In the genomic region with DNA sequence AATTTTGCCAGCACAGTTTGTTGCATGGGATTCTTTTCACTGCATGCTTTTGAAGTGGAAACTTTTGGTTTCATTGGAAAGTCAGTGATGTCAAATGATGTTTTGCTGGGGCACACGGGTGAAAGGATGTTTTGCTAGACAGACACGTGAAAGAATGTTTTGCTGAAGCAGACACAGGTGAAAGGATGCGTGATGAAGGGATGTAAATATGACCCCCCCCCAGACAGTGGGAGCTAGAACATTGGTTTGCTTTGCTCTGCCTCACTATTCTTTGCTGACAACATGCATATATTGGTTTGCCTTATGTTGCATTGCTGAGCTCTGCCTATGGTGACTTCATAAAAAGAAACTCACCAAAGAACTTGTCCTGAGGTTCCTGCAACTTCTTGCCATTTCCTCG, we compare ENCODE assay signal across 33 mouse cellular contexts. TPM values are rescaled to one million over a fixed set of nuclear protein-coding genes. Genes with fewer than 3 reads are reported as not detected.
DNase-seq lines count a peak whose midpoint lies in the region; ATAC-seq and TF ChIP-seq lines count a peak whose summit lies in the region.
"Had no signal": no experiment of that assay in that cellular context is flagged by ENCODE, and none has a peak within 500 bp of the region (broad histone marks: within the 10 kb centered on the region; RNA-seq: fewer than 3 reads in every experiment).

No protein-coding gene starts in this region.

- H3K36me3 ChIP-seq in midbrain, embryonic 11.5 days (ENCODE audit: control insufficient read depth, insufficient read depth, low read length): no peaks in the 10 kb centered on the region
- no peaks in the 10 kb centered on the region for H3K36me3 ChIP-seq in midbrain, embryonic 16.5 days (ENCODE audit: control insufficient read depth, insufficient read depth, low read length)
- H3K36me3 ChIP-seq in CH12.LX (replicated peaks in 1 of 2; ENCODE audit: control insufficient read depth in 1 of 2, insufficient read depth in 1 of 2, low read length in 1 of 2): peaks cover 0 to 8% of the 10 kb centered on the region in 2 experiments
- H3K36me3 ChIP-seq: forebrain, embryonic 10.5 days; hindbrain, embryonic 10.5 days; hindbrain, embryonic 13.5 days had no signal

- H3K4me2 ChIP-seq in midbrain, embryonic 11.5 days: no peak overlapping the region
- H3K4me2 ChIP-seq in midbrain, embryonic 16.5 days (ENCODE audit: low read length): no peak overlapping the region
- H3K4me2 ChIP-seq in CH12.LX (ENCODE audit: insufficient read depth, low read depth, poor library complexity, severe bottlenecking): no peak overlapping the region
- H3K4me2 ChIP-seq: forebrain, embryonic 13.5 days; heart, embryonic 11.5 days; hindbrain, embryonic 13.5 days had no signal

- TF ChIP-seq POLR2A in CH12.LX (IDR thresholded peaks at IDR 0.05; ENCODE audit: low read depth, low read length): no peak

- dilution Hi-C loops in CH12.LX (cut with MboI; ENCODE audit: extremely low pct_ligation_motif_present, extremely low pct_unique_long_range_greater_than_20kb, low sequenced_read_pairs): no loop called here

- H3K27ac ChIP-seq in midbrain, embryonic 11.5 days (ENCODE audit: low read depth, low read length): no peak overlapping the region
- H3K27ac ChIP-seq in midbrain, embryonic 16.5 days (ENCODE audit: low read length): no peak overlapping the region
- H3K27ac ChIP-seq in CH12.LX (ENCODE audit: insufficient read depth, low read depth): no peak overlapping the region
- H3K27ac ChIP-seq: forebrain, embryonic 10.5 days; forebrain, embryonic 13.5 days; hindbrain, embryonic 10.5 days; hindbrain, embryonic 13.5 days had no signal

- intact Hi-C loops in heart, postnatal 10 days (cut with DNase I): no loop called here

- H3K9me3 ChIP-seq in midbrain, embryonic 11.5 days (ENCODE audit: control insufficient read depth, low read length): no peaks in the 10 kb centered on the region
- H3K9me3 ChIP-seq in midbrain, embryonic 16.5 days (replicated peaks; ENCODE audit: control insufficient read depth, low read length, poor library complexity, severe bottlenecking): no peaks in the 10 kb centered on the region
- no peaks in the 10 kb centered on the region for H3K9me3 ChIP-seq in CH12.LX (replicated peaks; ENCODE audit: low read length)
- H3K9me3 ChIP-seq: forebrain, embryonic 10.5 days; forebrain, embryonic 13.5 days; hindbrain, embryonic 10.5 days; hindbrain, embryonic 13.5 days had no signal

- TF ChIP-seq EP300 in CH12.LX (IDR thresholded peaks at IDR 0.05; ENCODE audit: low read length): no peak

- 83% methylated on average over 4 of the region's 4 CpGs for WGBS in midbrain, embryonic 11.5 days
- WGBS in midbrain, embryonic 16.5 days: 92% methylated on average over 4 of the region's 4 CpGs

- no peaks in the 10 kb centered on the region for H3K27me3 ChIP-seq in midbrain, embryonic 11.5 days (ENCODE audit: control insufficient read depth, insufficient read depth, low read length)
- H3K27me3 ChIP-seq in midbrain, embryonic 16.5 days (ENCODE audit: control insufficient read depth, insufficient read depth, low read depth, low read length): no peaks in the 10 kb centered on the region
- H3K27me3 ChIP-seq in CH12.LX (replicated peaks): peaks cover 4% of the 10 kb centered on the region
- H3K27me3 ChIP-seq: hindbrain, embryonic 13.5 days had no signal

- no peak for TF ChIP-seq CTCF in CH12.LX (conservative IDR thresholded peaks at IDR 0.05 in 1 of 2, IDR thresholded peaks at IDR 0.05 in 1 of 2; ENCODE audit: low read depth in 2 of 2, low read length in 2 of 2)

- DNase-seq in midbrain, embryonic 11.5 days (ENCODE audit: low spot score, missing footprints): peak; percentile 72
- no peak for DNase-seq in CH12.LX (ENCODE audit: extremely low read depth)
- DNase-seq in naive thymus-derived CD4-positive, alpha-beta T cell, adult 2 months (ENCODE audit: low read depth): peak; percentile 69
- no peak for DNase-seq in cerebellum, postnatal 4 days (ENCODE audit: low spot score in 2 of 2)
- no peak for DNase-seq in heart, postnatal 10 days
- DNase-seq: adrenal gland, adult 8-10 months; adrenal gland, postnatal 25 days; B cell, adult 2 months; cerebellum, adult 11-12 months; cerebellum, adult 8-10 months; cerebellum, postnatal 10 days; cerebellum, postnatal 36 days; gastrocnemius, postnatal 14 days; heart, adult 11 months; heart, postnatal 36 days had no signal

- no peak overlapping the region for H3K4me3 ChIP-seq in midbrain, embryonic 11.5 days (ENCODE audit: low read depth, low read length)
- no peak overlapping the region for H3K4me3 ChIP-seq in midbrain, embryonic 16.5 days (ENCODE audit: low read depth, low read length)
- H3K4me3 ChIP-seq in CH12.LX (replicated peaks in 1 of 3; ENCODE audit: low read depth in 2 of 3, low read length in 2 of 3, poor library complexity in 1 of 3): no peak overlapping the region
- H3K4me3 ChIP-seq: forebrain, embryonic 10.5 days; forebrain, embryonic 13.5 days; hindbrain, embryonic 10.5 days; hindbrain, embryonic 13.5 days had no signal

- in situ Hi-C loops in CH12.LX (cut with MboI; ENCODE audit: low pct_ligation_motif_present, low pct_unique_long_range_greater_than_20kb, low sequenced_read_pairs): no loop called here

- no peaks in the 10 kb centered on the region for H3K4me1 ChIP-seq in midbrain, embryonic 11.5 days (ENCODE audit: control insufficient read depth, insufficient read depth, low read length)
- no peaks in the 10 kb centered on the region for H3K4me1 ChIP-seq in midbrain, embryonic 16.5 days (ENCODE audit: control insufficient read depth, insufficient read depth, low read length)
- H3K4me1 ChIP-seq in CH12.LX (ENCODE audit: control insufficient read depth in 1 of 2, insufficient read depth in 2 of 2): peaks cover 5 to 34% of the 10 kb centered on the region in 2 experiments; a peak in 3 of 4 replicates
- H3K4me1 ChIP-seq: forebrain, embryonic 10.5 days; forebrain, embryonic 13.5 days; hindbrain, embryonic 13.5 days had no signal

- H3K9ac ChIP-seq in midbrain, embryonic 11.5 days (ENCODE audit: low read length): no peak overlapping the region
- H3K9ac ChIP-seq in midbrain, embryonic 16.5 days (ENCODE audit: low read depth, low read length): no peak overlapping the region
- H3K9ac ChIP-seq in CH12.LX (ENCODE audit: insufficient read depth, low read depth): no peak overlapping the region
- H3K9ac ChIP-seq: forebrain, embryonic 13.5 days; hindbrain, embryonic 13.5 days had no signal

- 0 out of 2 replicates have a peak, but pooled peaks cover 2% of the 10 kb centered on the region for H3K79me2 ChIP-seq in CH12.LX (replicated peaks; ENCODE audit: control insufficient read depth, extremely low read depth, insufficient read depth, poor library complexity, severe bottlenecking)

- TF ChIP-seq RAD21 in CH12.LX (IDR thresholded peaks at IDR 0.05; ENCODE audit: low read depth, low read length): no peak

- ATAC-seq in midbrain, embryonic 11.5 days (ENCODE audit: low FRiP score): no peak
- ATAC-seq in midbrain, embryonic 16.5 days: no peak
- ATAC-seq: activated CD4-positive, CD25-positive, alpha-beta regulatory T cell, adult 4 months; forebrain, embryonic 13.5 days; forebrain, embryonic 16.5 days; hindbrain, embryonic 16.5 days; inflammation-experienced regulatory T-cells, adult 6 months; intestine, embryonic 16.5 days had no signal

TF ChIP-seq in CH12.LX, 34 proteins besides CTCF, POLR2A, EP300 and RAD21:
- no peak for TF ChIP-seq MAX (IDR thresholded peaks at IDR 0.05; ENCODE audit: low read length)
- peak; percentile 49 for TF ChIP-seq BHLHE40 (IDR thresholded peaks at IDR 0.05; ENCODE audit: low read depth, low read length)
TF ChIP-seq in CH12.LX: peak in this region for 1.

RNA-seq across cellular contexts. Expression of gene Sh2d2a, which starts 1.6 kb away (rescaled TPM):
- not detected in 2 replicates for polyA plus RNA-seq in midbrain, embryonic 11.5 days (2014; fragmentation: Nextera tagmentation; extraction: Ambion mirVana)
- not detected in 2 replicates for polyA plus RNA-seq in midbrain, embryonic 16.5 days (2015; fragmentation: Nextera tagmentation; extraction: Ambion mirVana)
- 39.2 and 46.6 TPM in 2 replicates for total RNA-seq in CH12.LX (2012; rRNA removed)
- total RNA-seq in CH12.LX (2014; rRNA removed): 19.9 and 23.2 TPM in 2 replicates
- polyA plus RNA-seq in CH12.LX (2012; ENCODE audit: insufficient read length, low read depth): 66.8 and 74.5 TPM in 2 replicates
- total RNA-seq in heart, postnatal 10 days (2021): under 1 TPM; 0.10 to 0.31 TPM
- total RNA-seq: gastrocnemius, adult 18-20 months; MEL had no signal
- polyA plus RNA-seq: brain, embryonic 14.5 days; embryonic facial prominence, embryonic 11.5 days; embryonic facial prominence, embryonic 14.5 days; forebrain, embryonic 13.5 days; forebrain, embryonic 16.5 days; hindbrain, embryonic 13.5 days; hindbrain, embryonic 16.5 days had no signal

RNA-seq across cellular contexts. Expression of gene Pear1, which starts 20.9 kb away (rescaled TPM):
- polyA plus RNA-seq in midbrain, embryonic 11.5 days (2014; fragmentation: Nextera tagmentation; extraction: Ambion mirVana): 5.4 and 6.9 TPM in 2 replicates
- 6.6 and 6.7 TPM in 2 replicates for polyA plus RNA-seq in midbrain, embryonic 16.5 days (2015; fragmentation: Nextera tagmentation; extraction: Ambion mirVana)
- 0.50 and 1.2 TPM in 2 replicates for total RNA-seq in CH12.LX (2012; rRNA removed)
- 0.20 and 0.22 TPM in 2 replicates for total RNA-seq in CH12.LX (2014; rRNA removed)
- 0.35 and 0.46 TPM in 2 replicates for polyA plus RNA-seq in CH12.LX (2012; ENCODE audit: insufficient read length, low read depth)
- 10 to 100 TPM; 29.5 to 30.7 TPM for total RNA-seq in heart, postnatal 10 days (2021)

RNA-seq across cellular contexts. Expression of gene Prcc, which starts 40.4 kb away (rescaled TPM):
- 18.4 and 20.4 TPM in 2 replicates for polyA plus RNA-seq in midbrain, embryonic 11.5 days (2014; fragmentation: Nextera tagmentation; extraction: Ambion mirVana)
- 15.3 and 16.3 TPM in 2 replicates for polyA plus RNA-seq in midbrain, embryonic 16.5 days (2015; fragmentation: Nextera tagmentation; extraction: Ambion mirVana)
- 48.6 and 51.7 TPM in 2 replicates for total RNA-seq in CH12.LX (2012; rRNA removed)
- 24.8 and 26.4 TPM in 2 replicates for total RNA-seq in CH12.LX (2014; rRNA removed)
- 55.7 and 58.5 TPM in 2 replicates for polyA plus RNA-seq in CH12.LX (2012; ENCODE audit: insufficient read length, low read depth)
- total RNA-seq in heart, postnatal 10 days (2021): 10 to 100 TPM; 54.8 to 56.2 TPM

RNA-seq across cellular contexts. Expression of gene Insrr, which starts 48.2 kb away (rescaled TPM):
- polyA plus RNA-seq in midbrain, embryonic 11.5 days (2014; fragmentation: Nextera tagmentation; extraction: Ambion mirVana): 0.51 and 0.71 TPM in 2 replicates
- polyA plus RNA-seq in midbrain, embryonic 16.5 days (2015; fragmentation: Nextera tagmentation; extraction: Ambion mirVana): 0.43 and 0.86 TPM in 2 replicates
- total RNA-seq in CH12.LX (2012; rRNA removed) (0.08 TPM in 1 of 2 replicates, not detected in the other), CH12.LX (2014; rRNA removed) (not detected in 2 replicates)
- polyA plus RNA-seq in CH12.LX (2012; ENCODE audit: insufficient read length, low read depth): 0.06 TPM in 1 of 2 replicates, not detected in the other
- under 1 TPM; 0.20 to 0.55 TPM for total RNA-seq in heart, postnatal 10 days (2021)
- total RNA-seq: gastrocnemius, adult 18-20 months; heart, adult 8-10 months had no signal
- polyA plus RNA-seq: heart, postnatal 0 days had no signal

RNA-seq across cellular contexts. Expression of gene Ntrk1, which starts 50.0 kb away (rescaled TPM):
- polyA plus RNA-seq in midbrain, embryonic 11.5 days (2014; fragmentation: Nextera tagmentation; extraction: Ambion mirVana): 2.4 and 3.2 TPM in 2 replicates
- polyA plus RNA-seq in midbrain, embryonic 16.5 days (2015; fragmentation: Nextera tagmentation; extraction: Ambion mirVana): 1.3 and 1.4 TPM in 2 replicates
- total RNA-seq in CH12.LX (2012; rRNA removed): 0.92 and 1.6 TPM in 2 replicates
- 0.36 and 0.55 TPM in 2 replicates for total RNA-seq in CH12.LX (2014; rRNA removed)
- 0.47 and 0.53 TPM in 2 replicates for polyA plus RNA-seq in CH12.LX (2012; ENCODE audit: insufficient read length, low read depth)
- total RNA-seq in heart, postnatal 10 days (2021): under 1 TPM; 0.15 to 0.29 TPM
- total RNA-seq: gastrocnemius, adult 18-20 months; gastrocnemius, postnatal 14 days; MEL had no signal
- polyA plus RNA-seq: activated CD4-positive, CD25-positive, alpha-beta regulatory T cell, adult 4 months had no signal

Comparison
In these comparisons a context has a peak if more than half of its experiments do, and no peak if none do; other contexts are left out.
1. DNase-seq: peak in midbrain, embryonic 11.5 days (single experiment) and naive thymus-derived CD4-positive, alpha-beta T cell, adult 2 months (single experiment); none in CH12.LX (single experiment), cerebellum, postnatal 4 days (0 of 2) and heart, postnatal 10 days (0 of 2).
2. RNA of gene Sh2d2a, which starts 1.6 kb away (polyA plus RNA-seq): 66.8 to 74.5 TPM in CH12.LX; not detected in midbrain, embryonic 11.5 days and not detected in midbrain, embryonic 16.5 days; every median in the first group is over 10 times any median in the second.